Mouse (Mus musculus) MEL (cell line): ENCODE results near the gene Arap1.

Experiments used
- BHLHE40 ChIP-seq: IDR thresholded peaks from 2 replicates; pipeline ENCODE4 v1.6.1; 2012; ENCODE audit warnings: low read depth, mild to moderate bottlenecking, inconsistent platforms, low read length, improper control_type of control experiment, borderline replicate concordance
- CTCF ChIP-seq, 3 experiments: IDR thresholded peaks in 2 of 3; conservative IDR thresholded peaks in 1 of 3; 2 replicates each; pipeline ENCODE4 v1.5.1; 2011 to 2012; ENCODE audit warnings: low read length in 3 of 3, low read depth in 2 of 3, mild to moderate bottlenecking in 2 of 3, improper control_type of control experiment in 1 of 3, inconsistent platforms in 1 of 3, mixed read lengths in 1 of 3, moderate library complexity in 1 of 3; ENCODE audit not compliant: control insufficient read depth in 1 of 3, insufficient read depth in 1 of 3, poor library complexity in 1 of 3, severe bottlenecking in 1 of 3
- EP300 ChIP-seq, 2 experiments: IDR thresholded peaks; 2 replicates each; pipeline ENCODE4 v1.6.1; 2011; ENCODE audit warnings: improper control_type of control experiment in 2 of 2, low read length in 2 of 2, low read depth in 1 of 2, mild to moderate bottlenecking in 1 of 2
- GATA1 ChIP-seq: IDR thresholded peaks from 2 replicates; pipeline ENCODE4 v1.6.1; 2011; ENCODE audit warnings: low read depth, low read length, improper control_type of control experiment
- MAFK ChIP-seq: IDR thresholded peaks from 2 replicates; pipeline ENCODE4 v1.6.1; 2011; ENCODE audit warnings: low read depth, mild to moderate bottlenecking, low read length, improper control_type of control experiment, borderline replicate concordance
- NRF1 ChIP-seq: IDR thresholded peaks from 2 replicates; pipeline ENCODE4 v1.6.1; 2014; ENCODE audit warnings: low read depth, mild to moderate bottlenecking, inconsistent platforms, low read length, improper control_type of control experiment, moderate library complexity; ENCODE audit not compliant: poor library complexity, insufficient read depth, severe bottlenecking
- POLR2AphosphoS5 ChIP-seq: IDR thresholded peaks from 2 replicates; pipeline ENCODE4 v1.6.1; 2012; ENCODE audit warnings: low read depth, borderline replicate concordance, mild to moderate bottlenecking, inconsistent platforms, low read length, moderate library complexity, mixed read lengths
- ZNF384 ChIP-seq: IDR thresholded peaks from 2 replicates; pipeline ENCODE4 v1.6.1; 2012; ENCODE audit warnings: low read depth, mild to moderate bottlenecking, inconsistent platforms, low read length, improper control_type of control experiment

DNA sequence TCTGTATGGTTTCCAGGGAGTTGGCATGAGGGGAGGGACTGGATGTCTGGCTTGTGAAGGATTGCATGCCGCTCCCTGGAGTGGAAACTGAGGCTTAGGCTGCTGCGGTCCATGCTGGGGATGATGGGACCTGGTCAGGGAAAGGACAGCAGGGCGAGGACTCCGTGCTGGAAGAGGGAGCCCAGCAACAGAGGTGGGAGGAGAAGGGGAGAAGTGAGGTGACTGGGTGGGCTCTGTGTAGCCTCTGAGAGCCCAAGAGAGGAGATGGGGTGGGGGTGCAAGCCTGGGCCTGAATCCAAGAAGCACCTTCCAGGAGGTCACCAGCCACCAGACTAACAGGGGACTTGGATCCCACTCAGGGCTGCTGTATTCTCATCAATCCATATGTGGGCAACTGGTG is 108.5 kb downstream of the Arap1 start:
- TF ChIP-seq EP300 (IDR thresholded peaks at IDR 0.05; ENCODE audit: low read depth in 1 of 2, low read length in 2 of 2) (no peak), BHLHE40 (no peak), POLR2AphosphoS5 (no peak), CTCF (IDR thresholded peaks at IDR 0.05 in 2 of 3, conservative IDR thresholded peaks at IDR 0.05 in 1 of 3; ENCODE audit: control insufficient read depth in 1 of 3, insufficient read depth in 1 of 3, low read depth in 2 of 3, low read length in 3 of 3, poor library complexity in 1 of 3, severe bottlenecking in 1 of 3) (no peak), GATA1 (no peak), NRF1 (no peak), MAFK (no peak), ZNF384 (no peak)
